Mouse (Mus musculus) yolk sac, embryonic 10.5 days (tissue): ENCODE measurements around the gene Kcnt2.

ENCODE experiments used
- DNase-seq: peaks from one replicate; pipeline ENCODE4 v3.0.0-alpha.2; 2017; ENCODE audit warnings: low spot score

The Kcnt2 gene

DNA sequence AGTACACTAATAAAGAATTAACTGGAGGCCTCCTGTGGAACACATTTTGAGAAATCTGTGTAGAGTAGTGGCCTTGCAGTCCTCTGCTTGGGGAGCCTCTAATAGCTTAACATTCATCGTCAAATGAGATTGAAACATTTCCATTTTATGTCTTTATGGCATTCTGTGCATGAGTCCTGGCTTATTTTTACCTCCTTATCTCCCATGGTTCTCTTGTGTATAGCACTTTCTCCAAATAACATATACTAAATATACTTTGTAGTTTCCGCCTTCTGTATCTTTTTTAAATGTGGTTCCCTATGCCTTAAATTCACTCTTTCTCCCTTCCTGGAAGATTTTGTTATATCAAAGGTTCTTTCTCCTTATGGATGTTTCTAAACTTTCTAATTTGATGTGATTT lies 246.3 kb downstream of the Kcnt2 start:
- no peak for DNase-seq

DNA sequence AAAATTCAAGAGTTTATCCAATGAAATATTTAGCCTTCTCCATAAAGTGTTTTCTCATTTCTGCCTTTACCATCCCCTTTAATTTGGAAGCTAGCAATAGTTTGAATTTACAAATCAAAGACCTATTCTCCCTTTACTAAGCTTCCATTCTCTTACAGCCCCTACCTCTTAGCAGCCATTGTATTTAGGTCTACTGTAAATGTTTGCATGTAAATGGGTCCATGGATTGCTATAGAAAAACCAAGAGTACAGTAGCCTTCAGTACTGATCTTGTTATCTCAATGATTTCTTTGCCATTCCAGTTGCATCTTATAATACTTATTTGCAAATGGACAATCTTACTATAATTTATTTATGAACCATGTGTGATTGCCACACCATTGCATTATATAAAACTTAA lies 267.5 kb downstream of the Kcnt2 start:
- no peak for DNase-seq

DNA sequence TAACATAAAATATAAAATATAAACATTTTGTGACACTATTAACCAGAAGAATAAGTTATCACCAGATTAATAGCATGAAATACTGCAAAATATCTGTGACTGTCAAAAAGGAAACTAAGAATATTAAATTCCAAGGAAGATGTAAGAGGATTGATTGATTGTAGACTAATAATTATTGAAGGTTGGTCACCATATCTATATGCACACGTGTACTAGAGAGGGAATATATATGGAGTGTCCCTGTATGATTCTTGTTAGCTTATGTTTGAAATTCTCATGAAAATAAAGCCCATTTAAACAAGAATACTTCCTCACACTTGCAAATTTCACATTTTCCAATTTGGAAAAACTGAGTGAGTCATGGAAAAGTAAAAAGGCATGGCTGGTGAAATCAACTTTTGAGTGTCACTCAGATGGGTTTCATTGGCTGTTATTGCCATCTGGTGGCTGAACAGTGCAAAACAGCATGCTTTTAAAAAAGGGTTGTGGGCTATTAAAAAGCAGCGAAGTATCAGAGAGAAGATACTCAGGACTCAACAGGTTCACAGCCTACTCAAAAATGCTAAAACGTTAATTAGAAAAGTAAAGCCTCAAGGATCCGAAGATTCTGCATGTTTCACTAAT lies 285.4 kb downstream of the Kcnt2 start:
- peak; percentile 2 for DNase-seq

DNA sequence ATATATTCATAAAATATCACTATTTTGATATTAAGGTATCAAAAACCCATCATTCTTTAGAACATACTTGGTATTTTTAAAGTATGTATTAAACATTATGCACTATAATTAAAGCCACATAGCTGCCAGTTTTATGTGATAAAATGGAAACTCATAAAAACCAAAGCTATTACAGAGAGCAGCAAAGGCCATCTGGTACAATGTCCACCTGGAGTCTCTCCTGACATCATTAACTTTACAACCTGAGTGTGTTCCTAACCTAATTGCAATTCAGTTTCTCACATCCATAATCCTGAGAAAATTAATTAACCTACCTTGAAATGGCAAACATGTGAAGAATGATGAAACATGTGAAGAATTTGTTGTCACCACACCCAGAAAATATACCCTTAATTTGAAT lies 288.9 kb downstream of the Kcnt2 start:
- DNase-seq = no peak

DNA sequence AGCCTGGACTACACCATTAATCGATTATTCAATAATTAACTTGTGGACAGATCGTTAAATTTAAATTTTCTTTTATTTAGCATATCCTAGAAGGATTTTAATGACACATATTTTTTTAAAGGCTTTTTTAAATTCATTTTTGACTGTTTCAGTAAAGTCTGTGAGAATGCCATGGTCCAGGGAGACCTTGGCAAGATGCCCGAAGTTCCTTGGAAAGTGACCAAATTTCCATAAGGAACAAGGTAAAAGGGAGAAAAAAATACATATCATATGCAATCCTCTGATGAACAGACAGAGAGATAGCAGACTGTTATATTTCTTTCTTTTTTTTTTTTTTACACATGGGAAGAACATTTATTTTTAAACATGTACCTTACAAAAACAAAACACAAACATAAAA lies 296.1 kb downstream of the Kcnt2 start:
- DNase-seq = no peak

DNA sequence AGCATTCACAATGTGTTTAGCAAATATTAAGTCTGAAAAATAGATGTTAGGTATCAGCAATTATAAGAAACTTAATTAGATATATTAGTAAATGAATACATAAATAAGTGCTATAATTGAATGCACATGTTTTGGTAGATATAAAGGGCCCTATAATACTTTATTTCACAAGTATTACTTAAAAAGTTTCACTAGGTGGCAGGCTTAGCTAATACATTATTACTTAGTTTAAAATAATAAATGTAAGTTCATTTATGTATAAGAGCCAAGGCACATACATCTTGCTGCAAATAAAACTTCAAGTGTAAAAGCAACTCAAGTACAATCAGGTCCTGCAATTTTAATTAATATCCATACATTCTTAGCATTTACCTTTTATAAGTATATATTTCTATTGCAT lies 302.8 kb downstream of the Kcnt2 start:
- DNase-seq = no peak

DNA sequence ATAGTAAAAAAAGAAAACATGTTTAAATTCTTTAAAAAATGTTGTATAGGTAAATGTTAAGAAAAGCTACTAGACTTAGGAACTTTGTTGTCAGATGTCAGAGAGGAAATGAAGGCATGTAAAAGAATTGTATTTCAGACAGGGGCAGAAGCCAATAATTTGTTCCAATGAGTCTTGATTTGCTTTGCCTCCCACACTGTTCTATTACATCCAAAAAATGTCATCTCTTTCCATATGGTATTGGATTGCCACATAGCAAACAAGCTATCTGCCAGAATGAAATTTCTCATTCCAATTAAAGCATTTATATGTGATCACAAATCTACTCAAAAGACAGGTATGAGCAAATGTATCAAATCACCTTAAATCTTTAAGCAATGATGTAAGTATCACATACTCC lies 314.8 kb downstream of the Kcnt2 start:
- DNase-seq = no peak

DNA sequence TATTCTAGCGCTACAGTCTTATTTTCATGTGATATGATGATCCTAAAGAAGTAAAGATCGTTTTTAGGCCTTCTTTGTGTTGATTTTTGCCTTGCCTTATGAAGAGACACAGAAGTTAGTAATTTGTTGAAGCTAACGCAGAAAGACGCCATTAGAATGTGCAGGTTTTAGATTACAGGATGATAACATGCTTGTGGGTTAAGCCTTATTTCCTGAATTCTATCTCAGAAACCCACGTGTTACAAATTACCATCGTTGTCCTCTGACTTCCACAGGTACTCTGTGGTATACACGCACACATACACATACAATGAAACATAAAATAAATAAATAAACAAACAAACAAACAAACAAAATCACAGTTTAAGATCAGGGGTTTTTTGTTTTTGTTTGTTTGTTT lies 326.2 kb downstream of the Kcnt2 start:
- DNase-seq = no peak

DNA sequence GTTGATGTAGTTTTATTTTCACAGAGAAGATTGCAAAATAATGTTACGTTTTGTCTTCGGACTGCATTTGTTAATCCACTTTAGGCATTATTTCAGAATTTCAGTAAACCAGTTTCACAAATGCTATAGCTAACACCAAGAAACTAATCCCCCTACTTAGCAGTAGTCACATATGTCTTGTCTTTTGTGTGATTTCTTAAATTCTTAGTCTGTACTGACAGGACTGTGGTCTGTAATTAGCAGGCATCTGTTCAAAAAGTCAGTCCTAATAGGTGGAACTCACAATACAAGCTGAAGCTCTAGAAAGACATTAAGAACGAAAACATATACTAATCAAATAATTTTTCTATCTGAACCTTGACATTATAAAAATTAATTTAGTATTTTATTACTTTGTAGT lies 332.6 kb downstream of the Kcnt2 start:
- DNase-seq = no peak

DNA sequence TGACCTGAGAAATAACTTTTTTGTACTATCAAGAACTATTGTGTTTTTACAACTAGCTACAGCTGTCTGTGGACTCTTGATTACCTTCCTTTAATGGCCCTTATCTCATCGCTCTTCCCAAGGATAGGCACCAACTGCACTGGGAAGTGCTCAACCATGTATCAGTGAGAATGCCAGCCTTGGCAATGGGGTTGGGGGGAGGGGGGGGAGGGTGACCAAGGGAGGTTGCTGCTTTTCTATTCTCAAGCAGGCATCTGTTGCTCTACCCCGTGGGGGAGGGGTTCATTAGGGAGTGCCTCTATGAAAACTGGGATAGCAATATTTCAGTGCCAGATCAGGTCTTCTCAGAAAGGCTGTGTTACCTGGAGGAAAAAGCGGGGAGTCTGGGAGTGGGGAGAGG lies 342.3 kb downstream of the Kcnt2 start:
- DNase-seq = no peak

DNA sequence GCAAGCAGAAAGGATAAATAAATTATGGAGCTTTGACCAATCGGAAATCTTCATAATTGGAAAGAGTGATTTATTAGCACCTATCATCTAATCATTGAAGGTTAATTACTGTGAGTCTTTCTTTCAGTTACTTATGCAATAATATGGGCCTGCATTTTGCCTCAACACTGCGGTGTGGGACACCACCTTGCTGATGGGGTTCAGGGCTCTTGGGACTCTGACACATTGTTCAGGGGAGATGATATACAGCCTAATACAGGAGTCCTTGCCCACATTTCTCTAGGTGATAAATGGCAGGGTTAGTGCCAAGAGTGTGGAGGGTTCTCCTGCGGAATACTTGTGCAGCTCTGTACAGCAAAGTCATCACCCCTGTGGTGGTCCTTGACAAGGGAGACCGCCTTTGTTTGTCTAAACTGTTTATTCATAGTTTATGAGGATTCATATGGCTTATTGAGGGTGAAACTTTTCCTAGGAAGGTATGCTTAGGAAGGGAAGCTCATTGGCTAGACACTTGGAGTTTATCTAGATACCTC lies 362.9 kb downstream of the Kcnt2 start:
- DNase-seq = no peak

DNA sequence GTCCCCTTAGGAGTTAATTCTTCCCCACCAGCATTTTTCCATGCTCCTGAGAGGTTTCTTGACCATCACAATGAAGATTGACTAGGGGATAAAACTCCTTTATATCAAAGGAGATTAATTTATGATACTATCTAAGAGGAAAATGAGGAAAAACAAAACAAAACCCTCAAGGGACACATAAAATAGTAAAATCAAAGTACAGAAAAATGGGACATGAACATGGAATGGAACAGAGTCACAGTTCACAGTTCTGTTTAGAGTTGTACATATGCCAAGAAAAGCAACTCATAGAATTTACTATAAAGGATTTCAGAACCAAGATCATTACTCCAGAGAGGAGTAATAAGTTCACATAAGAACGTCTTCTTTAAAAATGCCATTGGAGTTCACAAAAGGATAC lies 367.1 kb downstream of the Kcnt2 start:
- DNase-seq = no peak

DNA sequence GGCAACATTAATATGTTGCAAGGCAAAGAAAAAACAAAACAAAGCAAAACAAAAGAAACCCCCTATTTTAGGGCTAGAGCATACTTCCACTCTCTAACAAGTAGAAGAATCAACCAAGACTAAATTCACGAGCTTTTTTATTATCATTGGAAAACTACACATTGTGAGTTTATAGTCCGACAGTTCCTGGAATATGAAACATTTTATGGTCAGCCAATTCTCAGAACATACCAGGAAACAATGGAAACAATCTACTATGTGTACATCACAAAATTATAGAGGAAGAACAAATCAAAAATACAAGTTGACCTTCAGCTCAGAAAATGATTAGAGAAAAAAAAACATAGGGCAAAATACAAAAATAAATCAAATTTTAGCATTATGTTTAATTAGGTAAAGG lies 368.9 kb downstream of the Kcnt2 start:
- DNase-seq = no peak

DNA sequence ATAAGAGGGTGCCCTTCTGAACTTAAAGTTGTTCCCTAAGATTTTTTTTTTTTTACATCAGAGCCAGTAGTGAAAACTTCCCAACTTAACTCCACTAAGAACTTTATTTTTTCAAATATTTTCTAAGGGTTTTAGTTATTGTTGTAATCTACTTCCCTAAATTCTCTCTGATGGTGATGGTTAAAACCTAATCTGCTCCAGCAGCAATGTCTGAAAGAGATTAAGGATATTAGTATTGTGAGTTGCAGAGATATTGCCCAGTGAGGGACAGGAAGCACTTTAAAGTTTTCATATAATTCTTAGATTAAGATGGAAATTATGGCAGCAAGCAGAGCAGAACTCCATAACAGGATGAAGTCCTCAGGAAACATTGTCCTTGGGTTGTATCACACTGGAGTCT lies 372.2 kb downstream of the Kcnt2 start:
- DNase-seq = no peak

DNA sequence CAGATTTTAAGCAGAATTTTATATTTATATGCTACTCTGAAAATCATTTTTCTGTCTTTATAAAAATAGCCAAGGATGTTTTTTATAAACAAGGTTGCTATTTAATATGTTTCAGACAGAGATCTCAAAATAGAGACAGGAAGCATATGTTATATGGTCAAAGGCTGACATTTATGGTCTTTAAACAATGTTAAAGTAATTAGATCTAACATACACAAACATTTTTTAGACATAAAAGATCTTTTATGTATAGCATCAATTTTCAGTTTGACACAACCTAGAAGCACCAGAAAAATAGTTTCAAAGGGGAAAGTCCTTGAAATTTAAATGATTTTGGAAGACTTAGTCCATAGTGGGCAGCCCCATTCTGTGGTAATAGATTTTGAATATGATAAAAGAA lies 379.0 kb downstream of the Kcnt2 start:
- DNase-seq = no peak

DNA sequence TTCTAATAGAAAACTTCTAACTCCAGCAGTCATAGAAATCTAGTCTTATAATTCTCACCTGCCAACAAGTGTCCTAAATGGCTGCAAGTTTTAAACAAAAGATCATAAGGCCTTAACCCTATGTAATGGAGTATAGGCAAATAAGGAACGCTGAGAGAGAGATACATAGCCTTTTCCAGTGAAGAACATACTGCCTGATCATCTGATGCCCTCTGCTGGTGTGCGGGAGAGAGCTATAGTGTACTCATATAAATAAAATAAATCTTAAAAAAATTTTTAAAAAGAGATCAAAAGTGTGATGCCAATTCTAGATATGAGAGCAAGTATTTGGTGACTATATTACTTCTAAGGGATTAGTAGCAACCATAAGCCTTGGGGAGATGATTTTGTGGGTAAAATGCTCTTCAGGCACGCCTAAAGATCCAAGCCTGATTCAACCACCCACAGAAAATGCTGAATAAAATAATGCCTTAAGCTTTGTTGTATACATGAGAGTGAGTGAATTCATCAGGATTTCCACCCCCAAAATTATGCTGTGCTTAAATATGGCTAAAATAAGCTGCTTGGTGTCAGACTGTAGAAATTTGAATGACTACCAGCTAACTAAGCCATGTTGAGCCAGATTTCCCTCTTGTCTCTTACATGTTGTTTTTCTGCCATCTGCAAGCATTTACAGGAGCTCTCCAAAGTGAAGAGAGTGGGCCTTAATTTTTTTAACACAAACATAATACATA lies 413.8 kb downstream of the Kcnt2 start:
- DNase-seq = no peak

DNA sequence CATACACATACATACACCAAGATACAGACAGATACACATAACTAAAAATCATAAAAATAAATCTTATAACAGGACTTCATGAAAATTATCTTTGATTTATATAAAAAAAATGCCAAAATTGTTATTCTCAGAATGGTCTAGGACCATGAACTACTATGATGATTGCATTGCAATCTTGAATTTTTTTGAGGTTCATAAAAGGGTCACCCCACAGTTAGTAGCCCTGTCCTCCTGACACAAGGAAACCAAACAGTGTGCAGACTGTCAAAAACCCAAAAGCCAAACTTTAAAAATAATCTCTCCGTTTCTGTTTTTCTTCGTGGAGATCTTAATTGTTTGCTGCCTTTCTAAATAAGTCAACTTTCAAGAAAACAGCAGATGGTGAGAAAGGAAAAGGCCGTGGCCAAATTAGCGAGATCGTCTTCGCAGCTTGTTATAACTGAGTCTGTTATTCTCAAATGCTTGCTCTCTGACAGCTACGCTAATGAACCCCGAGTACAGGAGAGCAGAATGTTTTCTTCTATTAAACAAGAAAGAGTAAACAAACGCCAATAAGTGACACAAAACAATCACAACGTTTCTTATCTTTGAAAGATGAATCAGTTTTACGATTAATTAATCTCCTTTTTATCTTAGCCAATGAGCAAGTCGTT lies 414.9 kb downstream of the Kcnt2 start:
- no peak for DNase-seq

DNA sequence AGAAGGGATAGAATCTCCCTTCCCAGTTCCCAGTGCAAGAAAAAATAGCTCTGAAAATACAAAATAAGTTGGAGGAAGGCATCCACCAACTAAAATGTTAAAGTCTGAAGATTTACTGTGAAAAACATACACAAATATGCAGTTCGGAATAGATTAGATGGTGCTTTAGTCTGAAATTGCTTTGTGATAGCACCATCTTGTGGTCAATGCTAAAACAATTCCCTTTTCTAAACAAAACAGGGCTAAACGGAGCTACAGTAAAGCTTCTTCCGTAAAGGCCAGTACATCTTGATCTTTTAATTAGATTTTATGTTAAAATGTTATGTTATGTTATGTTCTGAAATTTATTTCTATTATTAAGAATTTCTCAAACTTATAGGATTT lies 415.4 kb downstream of the Kcnt2 start:
- no peak for DNase-seq
